Mouse (Mus musculus): ENCODE measurements at regions not wholly inside any gene's neighbourhood (a gene's known extent, or its start where the extent isn't known, plus 50 kb on each side); places are given as distances from the start of the nearest gene placed in this dataset.

- TF ChIP-seq TCF12 (IDR thresholded peaks at IDR 0.05; ENCODE audit: insufficient read depth, poor library complexity, severe bottlenecking) (no peak), POLR2AphosphoS2 (IDR thresholded peaks at IDR 0.05; ENCODE audit: insufficient read length, low read depth) (no peak), MYOG (IDR thresholded peaks at IDR 0.05; ENCODE audit: control insufficient read depth in 1 of 3, insufficient read depth in 1 of 3, insufficient read length in 2 of 3, low read depth in 2 of 3) (no peak), TCF3 (IDR thresholded peaks at IDR 0.05; ENCODE audit: insufficient read length, low read depth) (no peak), POLR2A (IDR thresholded peaks at IDR 0.05; ENCODE audit: insufficient read length, low read depth) (no peak), SRF (IDR thresholded peaks at IDR 0.05; ENCODE audit: control insufficient read depth, insufficient read length, low read depth) (no peak), CEBPB (IDR thresholded peaks at IDR 0.05; ENCODE audit: insufficient read depth, poor library complexity, severe bottlenecking) (no peak), MAX (IDR thresholded peaks at IDR 0.05; ENCODE audit: low read depth) (no peak), MYOD1 (IDR thresholded peaks at IDR 0.05; ENCODE audit: control insufficient read depth in 1 of 3, insufficient read length in 2 of 3, low read depth in 2 of 3) (no peak), USF1 (IDR thresholded peaks at IDR 0.05; ENCODE audit: low read depth) (no peak)
These were observed 485.1 kb upstream of the Gm10131 start for GRCm38 (mm10) chr8:34596593-34596992.
